Mouse (Mus musculus): Measurements from ENCODE around the gene Ammecr1. TPM values are rescaled to one million over a fixed set of nuclear protein-coding genes. Genes with fewer than 3 reads are reported as not detected.

Ammecr1 gene
- total RNA-seq, 2 experiments from 2014 or later, result 3.1 to 3.2 TPM

GRCm38 (mm10) chrX:142917394-142917793 lies 49.1 kb downstream of the Ammecr1 start:
- DNase-seq (ENCODE audit: low spot score in 2 of 2), result no peak

GRCm38 (mm10) chrX:142916719-142917118 lies 49.8 kb downstream of the Ammecr1 start:
- no peak for DNase-seq (ENCODE audit: low spot score in 2 of 2)

GRCm38 (mm10) chrX:142914208-142914607 lies 52.3 kb downstream of the Ammecr1 start:
- DNase-seq (ENCODE audit: low spot score in 2 of 2), result no peak

- no peak for DNase-seq (ENCODE audit: low spot score in 2 of 2)
These were observed 62.7 kb downstream of the Ammecr1 start for GRCm38 (mm10) chrX:142903854-142904253.

- no peak for DNase-seq (ENCODE audit: low spot score in 2 of 2)
These were observed 63.9 kb downstream of the Ammecr1 start for GRCm38 (mm10) chrX:142902599-142902998.

GRCm38 (mm10) chrX:142901915-142902314 lies 64.6 kb downstream of the Ammecr1 start:
- DNase-seq (ENCODE audit: low spot score in 2 of 2), result no peak

GRCm38 (mm10) chrX:142898295-142898887 lies 68.1 kb downstream of the Ammecr1 start:
- no peak for DNase-seq (ENCODE audit: low spot score in 2 of 2)

- DNase-seq (ENCODE audit: low spot score in 2 of 2), result no peak
These were observed 69.0 kb downstream of the Ammecr1 start for GRCm38 (mm10) chrX:142897477-142898000.

GRCm38 (mm10) chrX:142895316-142895715 lies 71.2 kb downstream of the Ammecr1 start:
- DNase-seq (ENCODE audit: low spot score in 2 of 2), result no peak

- no peak for DNase-seq (ENCODE audit: low spot score in 2 of 2)
These were observed 80.6 kb downstream of the Ammecr1 start for GRCm38 (mm10) chrX:142885962-142886361.

DNA sequence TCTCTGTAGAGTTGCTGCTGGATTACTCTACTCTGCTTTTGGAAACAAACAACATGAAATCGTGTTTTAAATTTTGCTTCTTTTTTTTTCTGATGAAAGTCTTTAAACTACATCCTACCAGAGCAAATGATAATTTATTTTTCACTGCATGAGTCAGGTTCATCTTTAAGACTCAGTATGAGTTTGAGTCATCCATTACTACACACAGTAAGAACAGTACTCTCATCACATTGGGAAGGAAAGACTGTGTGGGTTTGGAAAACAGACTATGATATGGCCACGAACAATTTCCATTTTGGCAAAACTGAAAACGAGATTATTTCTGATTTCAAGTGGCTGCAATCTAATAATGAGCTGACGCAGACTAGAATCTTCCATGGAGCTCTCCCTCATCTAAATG lies 82.9 kb downstream of the Ammecr1 start:
- no peak for DNase-seq (ENCODE audit: low spot score in 2 of 2)

DNA sequence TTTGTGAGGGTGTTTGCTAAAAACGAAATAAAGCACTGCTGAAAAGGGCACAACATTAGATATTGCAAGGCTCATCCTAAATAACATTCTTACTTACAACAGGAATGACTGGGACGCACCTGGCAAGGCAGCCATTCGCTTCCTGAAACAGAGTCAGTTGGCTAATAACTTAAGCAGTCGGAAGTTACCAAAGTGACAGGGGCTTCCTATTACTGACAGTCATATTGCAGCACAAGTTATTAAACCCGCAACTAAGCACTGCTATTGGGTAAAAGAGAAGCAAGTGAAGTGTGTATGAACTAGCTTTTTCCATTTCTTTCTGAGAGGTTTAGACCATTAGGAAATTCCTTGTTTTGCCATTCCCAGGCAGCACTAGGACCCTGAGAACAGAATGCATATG lies 84.3 kb downstream of the Ammecr1 start:
- DNase-seq (ENCODE audit: low spot score in 2 of 2), result no peak

DNA sequence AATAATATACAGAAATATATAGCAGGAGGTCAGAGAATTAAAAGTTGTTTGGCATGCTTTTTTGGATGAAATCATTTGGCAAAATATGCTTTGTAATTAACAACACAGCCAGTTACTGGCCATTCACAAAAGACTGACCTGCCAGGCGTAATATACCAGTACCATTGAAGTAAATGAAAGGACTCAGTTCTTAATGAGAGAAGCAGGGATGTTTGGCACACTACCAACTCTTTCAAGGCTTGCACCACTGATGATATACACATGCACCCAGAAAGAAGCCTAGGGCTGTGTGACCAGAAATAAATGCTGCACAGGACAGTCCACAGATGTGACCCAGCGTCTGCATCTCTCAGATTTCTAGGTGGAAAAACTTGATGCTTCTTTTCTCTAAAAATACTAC lies 96.7 kb downstream of the Ammecr1 start:
- DNase-seq (ENCODE audit: low spot score in 2 of 2), result no peak

GRCm38 (mm10) chrX:142848032-142848431 lies 118.5 kb downstream of the Ammecr1 start:
- no peak for DNase-seq (ENCODE audit: low spot score in 2 of 2)

GRCm38 (mm10) chrX:142846266-142846665 lies 120.3 kb downstream of the Ammecr1 start:
- DNase-seq (ENCODE audit: low spot score in 2 of 2), result no peak

DNA sequence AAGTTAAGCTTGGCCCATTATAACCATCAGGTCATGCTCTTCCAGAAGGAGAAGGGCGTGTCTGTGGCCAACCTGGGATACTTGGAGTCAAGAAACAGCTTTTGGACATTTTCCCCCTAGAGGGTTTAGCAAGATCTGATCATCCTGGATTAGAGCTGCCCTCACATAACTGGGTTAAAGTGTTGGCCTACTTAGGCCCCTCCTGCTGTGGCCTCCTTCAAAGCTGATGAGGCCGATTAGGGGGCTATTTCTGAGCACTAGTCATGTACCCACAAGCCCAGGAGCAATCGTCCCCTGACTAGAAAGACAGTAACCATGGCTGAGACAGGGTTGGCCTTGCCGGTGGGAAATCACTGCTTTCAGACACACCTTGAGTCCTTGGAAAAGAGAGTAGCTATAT lies 124.6 kb downstream of the Ammecr1 start:
- DNase-seq (ENCODE audit: low spot score in 2 of 2), result no peak

DNA sequence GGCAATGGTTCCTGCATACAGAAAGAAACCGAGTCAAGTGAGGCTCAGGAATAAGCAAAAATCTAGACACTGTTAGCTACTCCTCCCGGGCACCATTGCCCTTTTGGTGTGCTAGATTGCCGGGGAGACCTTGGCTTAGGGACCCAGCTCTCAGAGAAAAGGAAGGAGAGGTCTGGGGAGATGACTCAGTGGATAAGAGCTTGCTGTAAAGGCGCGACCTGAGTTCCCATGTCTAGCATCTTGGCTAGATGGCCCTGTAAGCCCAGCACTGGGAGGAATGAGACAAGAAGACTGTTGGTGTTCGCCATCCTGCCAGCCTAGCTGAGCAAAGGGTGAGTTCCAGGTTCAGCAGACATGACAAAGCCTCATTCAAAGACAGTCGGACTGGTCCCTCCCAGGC lies 127.1 kb downstream of the Ammecr1 start:
- DNase-seq (ENCODE audit: low spot score in 2 of 2), result no peak

DNA sequence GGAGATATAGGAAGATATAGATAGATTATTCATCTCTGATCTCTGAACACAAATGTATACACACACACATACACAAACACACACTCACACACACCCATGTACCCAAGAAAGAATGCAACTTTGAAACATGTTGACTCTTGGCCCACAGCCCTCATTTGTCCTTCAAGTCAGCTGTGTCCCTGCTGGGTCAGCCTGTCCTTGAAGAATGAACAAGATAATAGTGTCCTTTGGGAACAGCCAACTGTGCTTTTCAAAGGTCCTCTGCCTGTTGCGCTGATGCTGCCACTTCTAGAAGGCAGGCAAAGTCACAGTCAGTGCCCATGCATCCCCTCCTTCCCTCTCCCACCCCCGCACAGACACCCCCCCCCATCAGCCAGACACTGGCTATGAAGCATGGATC lies 127.7 kb downstream of the Ammecr1 start:
- DNase-seq (ENCODE audit: low spot score in 2 of 2), result no peak

DNA sequence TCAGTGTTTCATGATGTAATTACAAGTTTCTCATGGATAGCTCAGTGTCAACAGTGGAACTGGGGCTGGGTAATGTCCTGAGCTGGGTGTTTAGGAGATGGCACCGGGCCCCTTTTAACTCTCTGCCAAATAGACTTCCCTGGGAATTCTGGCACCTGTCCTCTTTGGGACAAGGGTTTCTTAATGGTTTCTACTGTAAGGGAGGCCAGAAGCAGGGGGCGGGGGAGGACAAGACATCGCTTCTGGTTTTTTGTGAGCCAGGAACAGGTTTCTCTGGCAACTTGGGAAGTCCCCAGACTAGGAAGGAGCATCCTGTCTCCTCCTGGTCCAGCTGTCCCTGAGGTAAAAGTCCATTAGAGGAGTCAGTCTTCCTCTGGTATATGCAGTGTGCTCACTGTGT lies 129.2 kb downstream of the Ammecr1 start:
- DNase-seq (ENCODE audit: low spot score in 2 of 2), result no peak

- DNase-seq (ENCODE audit: low spot score in 2 of 2), result no peak
These were observed 130.1 kb downstream of the Ammecr1 start for GRCm38 (mm10) chrX:142836399-142836798.

GRCm38 (mm10) chrX:142834807-142835206 lies 131.7 kb downstream of the Ammecr1 start:
- DNase-seq (ENCODE audit: low spot score in 2 of 2), result no peak

DNA sequence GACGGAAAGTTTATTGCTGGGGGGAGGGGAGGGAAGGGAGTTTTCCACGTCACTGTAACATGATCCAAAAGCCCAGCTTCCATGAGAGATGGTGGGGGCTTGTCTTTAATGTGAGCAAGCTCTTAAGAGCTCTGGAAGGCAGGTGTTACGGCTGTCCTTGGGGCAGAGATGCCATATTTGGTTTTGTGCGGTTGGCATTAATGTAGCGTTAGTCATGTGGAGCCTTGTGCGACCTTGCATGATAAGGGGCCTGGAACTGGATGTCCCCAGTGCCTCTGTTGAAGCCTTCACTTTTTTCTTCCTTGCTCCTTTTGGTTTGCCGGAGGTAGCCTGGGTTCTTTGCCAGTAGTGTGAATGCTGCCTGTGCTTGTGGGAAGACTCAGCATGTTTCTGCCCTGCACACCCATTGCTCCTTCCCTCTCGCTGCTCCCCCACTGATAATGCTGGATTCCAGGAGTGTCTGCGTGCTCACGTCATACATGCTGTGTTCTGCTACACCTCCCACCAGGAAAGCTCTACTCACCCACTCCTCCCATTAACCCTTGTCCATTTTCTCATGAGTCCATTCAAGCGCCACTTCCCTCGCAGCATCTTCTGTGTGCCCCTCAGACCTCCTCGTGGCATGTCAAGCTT lies 133.2 kb downstream of the Ammecr1 start:
- DNase-seq (ENCODE audit: low spot score in 2 of 2), result no peak

DNA sequence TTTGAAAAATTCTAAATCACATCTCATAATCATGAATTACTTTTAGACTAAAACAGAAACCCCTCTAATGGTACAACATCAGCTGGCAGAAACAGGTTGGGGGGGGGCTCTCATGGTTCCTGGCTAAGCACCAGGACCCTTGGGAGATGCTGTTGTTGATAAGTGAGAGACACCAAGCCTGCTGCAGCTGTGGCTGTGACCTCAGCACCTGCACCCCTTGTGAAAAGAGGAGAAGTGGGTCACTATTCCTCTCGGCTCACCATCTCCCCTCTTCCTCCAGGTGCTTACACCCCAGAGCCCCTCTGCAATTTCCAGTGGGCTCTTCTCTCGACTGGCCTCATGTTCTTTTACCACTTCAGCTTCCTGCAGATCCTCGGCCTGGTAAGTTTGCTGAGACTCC lies 134.3 kb downstream of the Ammecr1 start:
- no peak for DNase-seq (ENCODE audit: low spot score in 2 of 2)

Measured in layer of hippocampus, postnatal 14 days (tissue).